Mouse (Mus musculus) thymus, postnatal 36 days (tissue): ENCODE results near the gene Qrfp.

Experiments used
- DNase-seq, 2 experiments: peaks; one replicate each; pipeline ENCODE4 v3.0.0; 2022; ENCODE audit warnings: mixed read lengths in 2 of 2

Gene Qrfp

GRCm38 (mm10) chr2:31814699-31815098, 4.3 kb upstream of the Qrfp start:
- DNase-seq: peak; percentile 50 to 66

- no peak for DNase-seq
Observed at GRCm38 (mm10) chr2:31813641-31814040, 3.3 kb upstream of the Qrfp start.

GRCm38 (mm10) chr2:31811086-31811958, 942 bp upstream of the Qrfp start:
- no peak for DNase-seq

GRCm38 (mm10) chr2:31809358-31809740, 1.0 kb downstream of the Qrfp start:
- no peak for DNase-seq

GRCm38 (mm10) chr2:31808410-31809357, 1.7 kb downstream of the Qrfp start:
- DNase-seq: no peak

GRCm38 (mm10) chr2:31806639-31807382, 3.6 kb downstream of the Qrfp start:
- DNase-seq: no peak

- no peak for DNase-seq
Observed at GRCm38 (mm10) chr2:31803480-31803879, 6.9 kb downstream of the Qrfp start.

- no peak for DNase-seq
Observed at GRCm38 (mm10) chr2:31802811-31803210, 7.6 kb downstream of the Qrfp start.

- DNase-seq: no peak
Observed at GRCm38 (mm10) chr2:31801416-31801815, 9.0 kb downstream of the Qrfp start.

- no peak for DNase-seq
Observed at GRCm38 (mm10) chr2:31796943-31797342, 13.4 kb downstream of the Qrfp start.

- no peak for DNase-seq
Observed at GRCm38 (mm10) chr2:31792611-31793010, 17.8 kb downstream of the Qrfp start.

GRCm38 (mm10) chr2:31791260-31791659, 19.1 kb downstream of the Qrfp start:
- DNase-seq: no peak

GRCm38 (mm10) chr2:31790728-31791251, 19.6 kb downstream of the Qrfp start:
- no peak for DNase-seq

GRCm38 (mm10) chr2:31789215-31789614, 21.2 kb downstream of the Qrfp start:
- no peak for DNase-seq

GRCm38 (mm10) chr2:31788227-31788626, 22.2 kb downstream of the Qrfp start:
- no peak for DNase-seq

GRCm38 (mm10) chr2:31787029-31787428, 23.4 kb downstream of the Qrfp start:
- peak; percentile 71 to 74 for DNase-seq

GRCm38 (mm10) chr2:31785074-31785473, 25.3 kb downstream of the Qrfp start:
- DNase-seq: peak; percentile 69 to 72

- no peak for DNase-seq
Observed at GRCm38 (mm10) chr2:31782958-31783602, 27.3 kb downstream of the Qrfp start.

GRCm38 (mm10) chr2:31779258-31779657, 31.1 kb downstream of the Qrfp start:
- DNase-seq: no peak

GRCm38 (mm10) chr2:31776479-31776878, 33.9 kb downstream of the Qrfp start:
- no peak for DNase-seq

- peak; percentile 34 to 58 for DNase-seq
Observed at GRCm38 (mm10) chr2:31770781-31771441, 39.5 kb downstream of the Qrfp start.
